14 mouse cellular contexts compared by ENCODE assay signal in genomic region chr9:67270734-67271133, GRCm38 (mm10).
DNase-seq lines count a peak whose midpoint lies in the region; ATAC-seq and TF ChIP-seq lines count a peak whose summit lies in the region.
"Had no signal": no experiment of that assay in that cellular context is flagged by ENCODE, and none has a peak within 500 bp of the region (broad histone marks: within the 10 kb centered on the region; RNA-seq: fewer than 3 reads in every experiment).

No protein-coding gene starts in this region.

- TF ChIP-seq CTCF in hindbrain, postnatal 0 days (IDR thresholded peaks at IDR 0.05; ENCODE audit: low read depth), result no peak

- no peak for ATAC-seq in hindbrain, postnatal 0 days
- ATAC-seq in stomach, embryonic 14.5 days (ENCODE audit: insufficient number of reproducible peaks, insufficient read depth, low FRiP score, low read depth), result no peak
- ATAC-seq: liver, postnatal 0 days had no signal

- H3K4me3 ChIP-seq in hindbrain, postnatal 0 days (ENCODE audit: low read length), result no peak overlapping the region
- H3K4me3 ChIP-seq in hindbrain, embryonic 10.5 days, result no peak overlapping the region
- H3K4me3 ChIP-seq in stomach, embryonic 14.5 days (ENCODE audit: low read depth, low read length), result no peak overlapping the region
- H3K4me3 ChIP-seq: forebrain, embryonic 12.5 days; hindbrain, embryonic 15.5 days had no signal

- 64% methylated on average over 7 of the region's 7 CpGs for WGBS in hindbrain, postnatal 0 days
- 82% methylated on average over 7 of the region's 7 CpGs for WGBS in hindbrain, embryonic 10.5 days
- whole genome bisulfite sequencing in stomach, embryonic 14.5 days, result 78% methylated on average over 7 of the region's 7 CpGs

- H3K4me1 ChIP-seq in hindbrain, postnatal 0 days (ENCODE audit: insufficient read depth, low read length), result no peaks in the 10 kb centered on the region
- H3K4me1 ChIP-seq in hindbrain, embryonic 10.5 days (replicated peaks), result no peaks in the 10 kb centered on the region
- peaks cover 10% of the 10 kb centered on the region; the same call in 1 of the 2 replicates for H3K4me1 ChIP-seq in stomach, embryonic 14.5 days (ENCODE audit: control insufficient read depth, insufficient read depth, low read length)
- H3K4me1 ChIP-seq: hindbrain, embryonic 15.5 days had no signal

- H3K36me3 ChIP-seq in hindbrain, postnatal 0 days (ENCODE audit: insufficient read depth, low read length), result no peaks in the 10 kb centered on the region
- H3K36me3 ChIP-seq in hindbrain, embryonic 10.5 days, result 0 out of 2 replicates have a peak, but pooled peaks cover 6% of the 10 kb centered on the region
- no peaks in the 10 kb centered on the region for H3K36me3 ChIP-seq in stomach, embryonic 14.5 days (ENCODE audit: control insufficient read depth, insufficient read depth, low read length)

- H3K9me3 ChIP-seq in hindbrain, postnatal 0 days (ENCODE audit: low read length), result no peaks in the 10 kb centered on the region
- H3K9me3 ChIP-seq in hindbrain, embryonic 10.5 days, result no peaks in the 10 kb centered on the region
- no peaks in the 10 kb centered on the region for H3K9me3 ChIP-seq in stomach, embryonic 14.5 days (ENCODE audit: control insufficient read depth, low read depth, low read length)
- H3K9me3 ChIP-seq: forebrain, embryonic 12.5 days; hindbrain, embryonic 15.5 days had no signal

- no peak overlapping the region for H3K9ac ChIP-seq in hindbrain, postnatal 0 days (replicated peaks; ENCODE audit: low read length)
- H3K9ac ChIP-seq in stomach, embryonic 14.5 days (replicated peaks; ENCODE audit: low read depth, low read length), result no peak overlapping the region
- H3K9ac ChIP-seq: forebrain, embryonic 12.5 days; hindbrain, embryonic 15.5 days; liver, postnatal 0 days had no signal

- no peaks in the 10 kb centered on the region for H3K27me3 ChIP-seq in hindbrain, postnatal 0 days (ENCODE audit: insufficient read depth, low read length)
- H3K27me3 ChIP-seq in hindbrain, embryonic 10.5 days (ENCODE audit: insufficient read depth, poor library complexity, severe bottlenecking), result no peaks in the 10 kb centered on the region
- no peaks in the 10 kb centered on the region for H3K27me3 ChIP-seq in stomach, embryonic 14.5 days (ENCODE audit: control insufficient read depth, insufficient read depth, low read length)
- H3K27me3 ChIP-seq: forebrain, embryonic 12.5 days; hindbrain, embryonic 15.5 days had no signal

- peak; percentile 28 for DNase-seq in hindbrain, postnatal 0 days (ENCODE audit: low spot score)
- no peak for DNase-seq in hindbrain, embryonic 10.5 days (ENCODE audit: low spot score)
- peak; percentile 29 for DNase-seq in lung, postnatal 10 days
- DNase-seq in lung, postnatal 25 days (ENCODE audit: low spot score), result no peak
- peak; percentile 48 for DNase-seq in heart, postnatal 4 days
- no peak for DNase-seq in retina, embryonic 14.5 days (ENCODE audit: low spot score)
- DNase-seq in right cerebral cortex, postnatal 4 days, result no peak
- DNase-seq: adrenal gland, postnatal 14 days; gastrocnemius, postnatal 10 days; liver, postnatal 0 days; spleen, adult 18-20 months had no signal

- H3K4me2 ChIP-seq in hindbrain, postnatal 0 days (ENCODE audit: low read depth, low read length), result no peak overlapping the region
- H3K4me2 ChIP-seq in stomach, embryonic 14.5 days (replicated peaks; ENCODE audit: low read depth, low read length), result no peak overlapping the region
- H3K4me2 ChIP-seq: forebrain, embryonic 12.5 days; hindbrain, embryonic 15.5 days had no signal

- 0 out of 2 replicates have a peak overlapping the region, but pooled peaks have one; percentile 23 for H3K27ac ChIP-seq in hindbrain, postnatal 0 days
- no peak overlapping the region; the same call in 1 of the 2 replicates for H3K27ac ChIP-seq in hindbrain, embryonic 10.5 days
- H3K27ac ChIP-seq in stomach, embryonic 14.5 days (ENCODE audit: low read length), result peak overlapping the region; percentile 29; the same call in 1 of the 2 replicates
- H3K27ac ChIP-seq: forebrain, embryonic 12.5 days; hindbrain, embryonic 15.5 days had no signal

Comparison
In these comparisons a context has a peak if more than half of its experiments do, and no peak if none do; other contexts are left out.
1. DNase-seq: peak in hindbrain, postnatal 0 days (single experiment), lung, postnatal 10 days (single experiment) and heart, postnatal 4 days (single experiment); none in hindbrain, embryonic 10.5 days (single experiment), lung, postnatal 25 days (single experiment), retina, embryonic 14.5 days (single experiment) and right cerebral cortex, postnatal 4 days (single experiment).